Mouse (Mus musculus) E14TG2a.4 (cell line): ENCODE results near the gene Fam49a.

Source experiments
- CTCF ChIP-seq: conservative IDR thresholded peaks from 2 replicates; pipeline ENCODE4 v1.5.1; 2014; ENCODE audit warnings: low read length
- NANOG ChIP-seq: IDR thresholded peaks from 2 replicates; pipeline ENCODE4 v1.6.1; 2014; ENCODE audit warnings: borderline replicate concordance, low read length, mixed read lengths

DNA sequence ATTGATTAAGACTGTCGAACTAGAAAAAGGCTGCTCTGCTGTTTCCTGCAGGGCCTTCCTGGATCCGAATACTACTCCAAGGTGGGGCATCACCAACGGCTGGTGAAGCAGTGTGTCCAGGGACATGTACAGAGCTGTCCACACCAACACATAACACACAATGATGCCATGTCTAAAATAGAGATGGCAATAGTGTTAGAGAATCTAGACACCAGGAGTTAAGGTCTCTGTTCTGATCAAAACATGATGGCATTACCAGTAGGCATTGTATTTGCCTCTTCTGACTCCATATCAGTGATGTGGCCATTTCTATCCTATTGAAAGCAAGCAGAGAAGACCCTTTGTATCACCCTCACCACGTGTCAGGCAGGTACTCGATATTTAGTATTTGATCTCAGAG lies 61.1 kb downstream of the Fam49a start:
- TF ChIP-seq CTCF, result no peak
- no peak for TF ChIP-seq NANOG
